Mouse (Mus musculus): ENCODE results near the gene Lactbl1.

GRCm38 (mm10) chr4:136613657-136614056 lies 8.8 kb upstream of the Lactbl1 start:
- TF ChIP-seq CTCF (IDR thresholded peaks at IDR 0.05) (no peak), EP300 (IDR thresholded peaks at IDR 0.05; ENCODE audit: insufficient read depth, low read depth, low read length) (no peak)
